Mouse (Mus musculus): ENCODE measurements around the gene Terb1. TPM values are rescaled to one million over a fixed set of nuclear protein-coding genes. Genes with fewer than 3 reads are reported as not detected.

The Terb1 gene
- polyA plus RNA-seq, 1 experiment from 2014 or later = 0.18 TPM

DNA sequence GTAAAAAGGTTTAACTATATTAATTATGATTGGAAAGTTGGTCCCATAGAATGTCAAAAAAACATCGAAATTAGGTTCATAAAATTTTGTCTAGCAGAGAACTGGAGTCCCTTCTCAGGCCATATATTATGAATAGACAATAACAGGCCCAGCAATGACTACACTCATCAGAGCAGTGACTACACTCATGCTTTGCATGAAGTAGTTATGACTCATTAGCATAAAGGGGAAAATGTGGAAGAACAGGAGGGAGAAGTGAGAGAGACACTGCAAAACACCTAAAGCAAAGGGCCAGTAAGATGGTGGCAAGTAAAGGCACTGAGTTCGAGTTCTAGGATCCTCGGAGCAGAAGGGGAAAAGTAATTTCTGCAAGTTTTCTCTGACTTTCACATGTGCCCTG, 63.7 kb downstream of the Terb1 start:
- H3K9ac ChIP-seq = no peak overlapping the region
- H3K27ac ChIP-seq (replicated peaks) = no peak overlapping the region
- H3K9me3 ChIP-seq = no peaks in the 10 kb centered on the region
- peaks cover 10% of the 10 kb centered on the region for H3K4me1 ChIP-seq (replicated peaks)
- 85% methylated on average over 3 of the region's 3 CpGs for WGBS
- no peak overlapping the region for H3K4me3 ChIP-seq
- no peak overlapping the region for H3K4me2 ChIP-seq
- no peaks in the 10 kb centered on the region for H3K27me3 ChIP-seq
- H3K36me3 ChIP-seq = no peaks in the 10 kb centered on the region
- no peak for ATAC-seq (ENCODE audit: low read depth)

DNA sequence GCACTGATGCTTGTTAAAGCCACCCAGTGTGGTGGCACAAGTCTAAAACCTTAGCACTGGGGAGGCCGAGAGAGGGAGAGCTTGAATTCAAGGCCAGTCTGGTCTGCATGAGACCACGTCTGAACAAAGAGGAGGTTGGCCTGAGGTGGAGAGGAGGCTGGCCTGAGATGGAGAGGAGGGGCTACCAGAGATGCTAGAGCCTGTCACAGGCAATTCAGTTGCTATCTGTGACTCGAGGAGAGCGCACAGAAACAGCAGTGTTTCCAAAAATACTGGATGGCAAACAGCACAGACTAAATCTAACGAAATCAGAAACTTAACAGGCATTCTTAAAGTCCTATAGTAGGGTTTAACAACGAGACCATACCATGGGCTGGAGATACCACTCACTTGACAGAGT, 64.5 kb downstream of the Terb1 start:
- Histone ChIP-seq H3K4me3 (no peak overlapping the region), H3K9ac (no peak overlapping the region), H3K36me3 (peaks cover 5% of the 10 kb centered on the region), H3K4me1 (replicated peaks) (peaks cover 18% of the 10 kb centered on the region), H3K27ac (replicated peaks) (no peak overlapping the region), H3K9me3 (no peaks in the 10 kb centered on the region), H3K4me2 (no peak overlapping the region), H3K27me3 (no peaks in the 10 kb centered on the region)
- no peak for ATAC-seq (ENCODE audit: low read depth)
- WGBS = 61% methylated on average over 6 of the region's 6 CpGs

DNA sequence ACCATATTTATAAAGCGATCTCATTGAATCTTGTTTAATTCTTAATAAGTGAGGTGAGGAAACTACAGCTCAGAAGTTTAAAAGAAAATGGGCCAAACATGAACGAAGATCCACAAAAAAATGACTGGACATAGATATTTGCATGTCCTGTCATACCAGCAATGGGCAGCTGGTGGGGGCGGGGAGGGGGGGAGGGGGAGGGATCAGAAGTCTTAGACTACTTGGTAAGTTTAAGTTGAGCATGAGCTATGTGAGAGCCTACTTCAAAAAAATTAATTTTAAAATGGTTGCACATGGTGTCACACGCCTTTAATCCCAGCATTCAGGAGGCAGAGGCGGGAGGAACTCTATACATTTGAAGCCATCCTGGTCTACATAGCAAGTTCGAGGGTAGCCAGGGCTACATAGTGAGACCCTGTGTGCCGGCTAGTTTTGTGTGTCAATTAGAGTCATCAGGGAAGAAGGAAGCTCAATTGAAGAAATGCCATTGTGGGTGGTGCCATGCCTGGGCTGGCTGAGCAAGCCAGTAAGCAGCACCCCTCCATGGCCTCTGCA, 66.5 kb downstream of the Terb1 start:
- Histone ChIP-seq H3K4me3 (peak overlapping the region; percentile 99), H3K27me3 (no peaks in the 10 kb centered on the region), H3K4me2 (peak overlapping the region; percentile 96), H3K4me1 (replicated peaks) (peaks cover 20% of the 10 kb centered on the region), H3K27ac (replicated peaks) (no peak overlapping the region), H3K9me3 (no peaks in the 10 kb centered on the region), H3K9ac (peak overlapping the region; percentile 98; the same call in 1 of the 2 replicates), H3K36me3 (peaks cover 25% of the 10 kb centered on the region)
- ATAC-seq (ENCODE audit: low read depth) = peak; percentile 40
- WGBS = 63% methylated on average over 7 of the region's 7 CpGs

DNA sequence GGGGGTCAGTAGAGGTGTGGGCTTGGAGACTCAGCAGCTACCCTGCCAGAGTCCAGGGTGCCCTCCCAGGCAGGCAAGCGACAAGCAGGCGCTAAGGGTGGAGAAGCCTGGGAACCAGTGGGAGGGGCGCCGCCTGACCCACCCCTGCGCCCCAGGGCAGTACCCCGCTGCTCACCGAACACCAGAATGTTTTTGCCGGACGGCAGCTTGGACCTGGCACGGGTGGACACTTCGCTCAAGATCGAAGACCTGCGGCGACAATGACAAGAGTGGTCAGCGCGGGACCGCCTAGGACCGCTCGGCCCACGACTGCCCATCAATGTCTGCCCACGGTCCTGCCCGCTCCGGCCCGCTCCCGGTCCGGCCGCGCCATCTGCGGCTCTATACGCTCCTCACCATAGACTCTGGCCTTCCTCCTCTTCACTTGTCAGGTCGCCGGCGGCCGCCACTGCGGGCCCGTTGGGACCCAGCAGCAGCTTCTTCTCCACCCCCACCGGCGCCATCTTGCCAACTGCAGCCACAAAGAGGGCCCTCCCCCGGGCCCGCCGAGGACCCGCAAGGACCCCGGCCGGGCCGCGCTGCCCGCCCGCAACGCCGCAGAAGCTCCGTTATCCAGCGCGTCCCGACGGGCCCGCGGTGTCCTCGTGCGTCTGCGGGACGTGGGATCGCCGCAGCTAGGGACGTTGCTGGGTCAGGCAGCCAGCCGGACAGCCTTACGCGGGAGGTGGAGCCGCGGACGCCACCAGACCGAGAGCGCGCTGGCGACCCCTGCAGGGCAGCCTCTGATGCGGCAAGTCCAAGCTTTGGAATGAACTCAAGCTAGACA, 67.2 kb downstream of the Terb1 start, which contains the start of gene Dync1li2:
TSS of gene Dync1li2 (minus strand) at position 749 of the 826 bp plus-strand sequence.
- WGBS = under 1% methylated on average over 75 of the region's 75 CpGs
- H3K36me3 ChIP-seq = peaks cover 30% of the 10 kb centered on the region
- H3K4me1 ChIP-seq (replicated peaks) = peaks cover 20% of the 10 kb centered on the region

DNA sequence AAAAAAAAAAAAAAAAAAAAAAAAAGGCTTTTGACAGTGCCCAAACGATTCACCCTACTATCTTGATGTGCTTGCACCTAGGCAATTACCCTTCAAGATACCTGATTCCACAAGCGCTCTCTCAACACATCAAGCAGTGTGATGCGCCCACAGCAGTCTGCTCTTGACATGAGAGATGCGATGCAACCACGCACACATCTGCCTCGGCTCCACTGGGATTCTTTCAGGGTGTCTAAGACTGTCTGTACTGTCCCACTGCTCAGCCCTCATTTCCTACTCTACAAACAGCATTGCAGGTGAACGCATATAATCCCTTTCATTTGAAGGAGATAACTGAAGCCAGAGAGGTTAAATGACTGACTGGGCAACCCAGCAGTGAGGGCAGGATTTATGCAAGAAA, 68.1 kb downstream of the Terb1 start:
- peak; percentile 30; the same call in 1 of the 2 replicates for ATAC-seq (ENCODE audit: low read depth)
- Histone ChIP-seq H3K4me3 (peak overlapping the region; percentile 99), H3K27ac (replicated peaks) (0 out of 2 replicates have a peak overlapping the region, but pooled peaks have one; percentile 91), H3K9ac (peak overlapping the region; percentile 98), H3K36me3 (peaks cover 39% of the 10 kb centered on the region), H3K4me2 (peak overlapping the region; percentile 96), H3K4me1 (replicated peaks) (peaks cover 24% of the 10 kb centered on the region), H3K27me3 (no peaks in the 10 kb centered on the region), H3K9me3 (no peaks in the 10 kb centered on the region)
- 57% methylated on average over 7 of the region's 7 CpGs for WGBS

More for the DNA sequence above, 67.2 kb downstream of the Terb1 start, which contains the start of gene Dync1li2:
- no peaks in the 10 kb centered on the region for H3K9me3 ChIP-seq
- no peaks in the 10 kb centered on the region for H3K27me3 ChIP-seq
- ATAC-seq (ENCODE audit: low read depth) = peak; percentile 87
- H3K27ac ChIP-seq (replicated peaks) = peak within 1 kb of the TSS; percentile 91
- peak within 1 kb of the TSS; percentile 96 for H3K4me2 ChIP-seq
- peak within 1 kb of the TSS; percentile 98 for H3K9ac ChIP-seq
- H3K4me3 ChIP-seq = peak within 1 kb of the TSS; percentile 99

DNA sequence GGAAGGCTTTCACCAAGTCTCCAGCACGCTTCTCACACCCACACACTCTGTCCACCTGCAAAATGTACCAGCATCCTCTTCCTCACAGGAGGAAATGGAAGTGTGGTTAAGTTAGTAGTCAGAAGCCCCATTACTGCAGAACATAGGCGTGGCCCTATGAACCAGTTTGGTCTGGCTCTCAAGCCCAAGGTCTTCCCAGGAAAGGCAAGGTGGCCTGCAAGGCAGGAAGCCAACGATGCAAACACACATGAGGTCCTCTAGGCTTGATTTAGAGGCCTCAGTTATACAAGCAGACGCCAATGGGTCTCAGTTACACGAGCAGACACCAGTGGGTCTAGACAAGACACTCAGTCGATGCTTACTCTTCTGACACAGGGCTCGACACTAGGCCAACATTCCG, 70.2 kb downstream of the Terb1 start:
- ATAC-seq (ENCODE audit: low read depth) = no peak
- Histone ChIP-seq H3K4me2 (no peak overlapping the region), H3K36me3 (peaks cover 59% of the 10 kb centered on the region), H3K4me1 (replicated peaks) (peaks cover 46% of the 10 kb centered on the region), H3K4me3 (no peak overlapping the region), H3K9me3 (no peaks in the 10 kb centered on the region), H3K9ac (no peak overlapping the region), H3K27ac (replicated peaks) (no peak overlapping the region), H3K27me3 (no peaks in the 10 kb centered on the region)
- WGBS = 95% methylated on average over 8 of the region's 8 CpGs

DNA sequence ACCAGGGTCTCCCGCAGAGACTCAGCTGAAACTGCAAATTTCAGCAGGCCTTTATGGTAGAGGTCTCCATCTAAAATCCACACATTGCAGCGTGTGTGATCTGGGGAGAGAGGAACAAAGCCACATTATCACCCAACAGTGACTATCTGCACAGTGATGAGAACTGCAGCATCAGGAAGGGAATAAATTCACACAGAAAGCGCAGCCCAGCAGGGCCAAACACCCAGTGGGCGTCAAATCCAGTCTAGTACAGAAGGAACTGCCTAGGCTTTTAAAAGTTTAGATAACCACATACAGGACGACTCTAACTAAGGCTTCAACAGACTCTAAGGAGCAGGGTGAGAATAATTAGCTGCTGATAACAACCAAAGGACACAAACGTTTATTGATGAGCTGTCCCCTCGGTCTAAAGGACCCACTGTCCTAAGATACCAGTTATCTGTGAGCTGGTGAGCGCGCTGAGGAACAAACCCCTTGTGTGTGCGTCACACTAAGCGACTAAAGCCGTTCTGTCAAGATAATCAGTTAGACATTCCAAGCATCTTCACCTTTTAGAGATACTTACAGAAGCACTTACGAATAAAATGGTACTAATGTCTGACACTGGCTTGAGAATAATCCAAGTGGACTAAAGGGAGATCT, 72.1 kb downstream of the Terb1 start:
- H3K27ac ChIP-seq (replicated peaks) = no peak overlapping the region
- H3K4me2 ChIP-seq = no peak overlapping the region
- H3K4me3 ChIP-seq = no peak overlapping the region
- H3K4me1 ChIP-seq (replicated peaks) = peaks cover 48% of the 10 kb centered on the region
- WGBS = 96% methylated on average over 13 of the region's 13 CpGs
- H3K27me3 ChIP-seq = no peaks in the 10 kb centered on the region
- H3K9ac ChIP-seq = no peak overlapping the region
- H3K9me3 ChIP-seq = no peaks in the 10 kb centered on the region
- peaks cover 77% of the 10 kb centered on the region for H3K36me3 ChIP-seq
- no peak for ATAC-seq (ENCODE audit: low read depth)

DNA sequence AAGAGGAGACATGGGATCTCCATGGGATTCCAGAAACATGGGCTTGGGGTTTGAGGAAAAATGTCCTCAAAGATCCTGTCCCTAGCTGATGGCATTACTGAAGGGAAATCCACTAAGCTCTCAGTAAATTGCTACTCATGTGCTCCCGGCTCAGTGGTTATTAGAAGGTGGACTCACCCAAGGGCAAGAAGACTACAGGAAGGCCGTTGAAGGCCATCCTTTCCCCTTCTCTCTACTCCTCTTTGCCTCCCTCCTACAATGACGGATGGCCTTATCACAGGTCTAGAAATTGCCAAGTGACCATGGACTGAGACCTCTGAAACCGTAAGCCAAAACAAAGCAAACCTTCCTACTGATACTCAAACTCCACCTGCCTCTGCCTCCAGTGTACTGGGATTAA, 73.1 kb downstream of the Terb1 start:
- no peak for ATAC-seq (ENCODE audit: low read depth)
- Histone ChIP-seq H3K36me3 (peaks cover 87% of the 10 kb centered on the region), H3K9me3 (no peaks in the 10 kb centered on the region), H3K4me1 (replicated peaks) (peaks cover 43% of the 10 kb centered on the region), H3K27ac (replicated peaks) (peak overlapping the region; percentile 76), H3K27me3 (no peaks in the 10 kb centered on the region), H3K4me3 (no peak overlapping the region), H3K9ac (0 out of 2 replicates have a peak overlapping the region, but pooled peaks have one; percentile 22), H3K4me2 (no peak overlapping the region)
- WGBS = 89% methylated on average over 4 of the region's 4 CpGs

DNA sequence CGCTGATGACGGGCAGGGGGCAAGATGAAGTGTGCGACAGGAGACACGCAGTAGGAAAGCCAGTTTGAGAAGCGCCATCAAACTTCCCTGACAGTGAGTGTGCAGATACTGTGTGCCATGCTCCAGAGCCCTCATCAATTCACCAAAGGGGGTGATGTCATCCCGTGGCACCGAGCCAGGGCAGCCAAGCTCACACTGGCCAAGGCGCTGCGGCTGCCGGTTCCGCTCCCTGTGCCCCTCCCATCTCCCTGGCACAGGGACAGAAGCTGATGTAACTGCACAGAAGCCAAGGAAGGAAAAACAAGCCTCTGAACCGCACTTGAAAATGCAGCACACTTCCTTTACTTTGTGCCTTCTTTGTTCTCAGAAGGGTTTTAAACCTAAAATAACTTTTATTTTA, 73.7 kb downstream of the Terb1 start:
- peak overlapping the region; percentile 76 for H3K27ac ChIP-seq (replicated peaks)

DNA sequence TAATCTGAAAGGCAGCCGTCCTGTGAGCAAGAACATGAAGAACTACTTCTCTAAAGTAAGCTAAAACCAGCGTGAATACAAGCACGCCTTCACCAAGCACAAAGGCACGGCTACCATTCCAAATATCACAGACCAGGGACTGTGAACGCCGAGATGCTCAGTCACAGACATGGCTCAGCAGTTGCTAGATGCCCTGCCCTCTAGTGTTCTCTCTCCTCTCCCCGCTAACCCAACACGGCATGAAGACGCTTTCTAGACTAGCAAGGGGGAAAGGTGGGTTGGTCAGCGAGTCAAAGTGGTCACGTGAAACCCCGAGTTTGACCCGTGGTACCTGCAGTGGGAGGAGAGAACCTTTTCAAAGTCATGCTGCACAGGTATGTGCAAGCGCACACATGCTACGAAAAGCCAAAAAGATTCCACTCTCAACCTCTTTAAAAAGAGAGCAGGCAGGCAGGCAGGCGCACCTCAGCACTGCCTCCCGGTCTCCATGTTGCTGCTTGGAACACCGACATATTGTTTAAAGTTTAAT, 74.8 kb downstream of the Terb1 start:
- ATAC-seq (ENCODE audit: low read depth) = no peak
- Histone ChIP-seq H3K9me3 (no peaks in the 10 kb centered on the region), H3K4me1 (replicated peaks) (peaks cover 27% of the 10 kb centered on the region), H3K9ac (no peak overlapping the region), H3K27me3 (no peaks in the 10 kb centered on the region), H3K4me2 (no peak overlapping the region), H3K4me3 (no peak overlapping the region), H3K36me3 (peaks cover 96% of the 10 kb centered on the region), H3K27ac (replicated peaks) (no peak overlapping the region)
- WGBS = 89% methylated on average over 18 of the region's 18 CpGs

More for the DNA sequence above, 73.7 kb downstream of the Terb1 start:
- H3K4me1 ChIP-seq (replicated peaks) = peaks cover 37% of the 10 kb centered on the region
- H3K9me3 ChIP-seq = no peaks in the 10 kb centered on the region
- 39% methylated on average over 12 of the region's 12 CpGs for WGBS
- peaks cover 93% of the 10 kb centered on the region for H3K36me3 ChIP-seq
- no peaks in the 10 kb centered on the region for H3K27me3 ChIP-seq
- H3K4me3 ChIP-seq = no peak overlapping the region
- peak overlapping the region; percentile 22; the same call in 1 of the 2 replicates for H3K9ac ChIP-seq
- peak overlapping the region; percentile 26 for H3K4me2 ChIP-seq
- peak; percentile 96 for ATAC-seq (ENCODE audit: low read depth)

DNA sequence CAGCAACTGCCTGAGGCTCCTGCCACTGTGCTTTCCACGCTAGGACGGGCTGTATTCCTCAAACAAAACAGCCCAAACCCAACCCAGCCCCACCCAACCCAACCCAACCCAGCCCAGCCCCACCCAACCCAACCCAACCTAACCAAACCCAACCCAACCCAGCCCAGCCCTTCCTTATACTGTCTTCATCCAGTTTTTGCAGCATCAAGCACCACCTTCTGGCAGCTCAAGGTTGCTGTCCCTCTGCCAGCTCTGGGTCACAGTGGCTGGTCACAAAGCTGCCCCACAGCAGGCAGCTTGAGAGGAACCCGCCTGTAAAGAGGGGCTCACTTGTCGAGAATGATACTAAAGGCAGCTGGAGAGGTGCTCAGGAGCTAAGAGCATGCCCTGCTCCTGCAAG, 75.4 kb downstream of the Terb1 start:
- 81% methylated on average over 4 of the region's 4 CpGs for WGBS
- ATAC-seq (ENCODE audit: low read depth) = no peak

More for the DNA sequence above, 75.4 kb downstream of the Terb1 start:
- H3K4me3 ChIP-seq = no peak overlapping the region
- H3K9me3 ChIP-seq = no peaks in the 10 kb centered on the region
- no peak overlapping the region for H3K9ac ChIP-seq
- H3K36me3 ChIP-seq = peaks cover 96% of the 10 kb centered on the region
- no peak overlapping the region for H3K27ac ChIP-seq (replicated peaks)
- H3K4me2 ChIP-seq = no peak overlapping the region
- H3K4me1 ChIP-seq (replicated peaks) = peaks cover 27% of the 10 kb centered on the region
- no peaks in the 10 kb centered on the region for H3K27me3 ChIP-seq

Measured in neural tube, embryonic 13.5 days (tissue).